Mouse (Mus musculus) lung, adult 2 months (tissue): ENCODE data around the gene Ppm1b. TPM values are rescaled to one million over a fixed set of nuclear protein-coding genes. Genes with fewer than 3 reads are reported as not detected.

Experiments
- DNase-seq: peaks from one replicate; pipeline ENCODE4 v3.0.0; 2022
- H3K4me1 ChIP-seq: fragments of 200-500 bp; 2 replicates; pipeline ENCODE4 v1.6.1; 2011; ENCODE audit warnings: low read length; ENCODE audit not compliant: control insufficient read depth, insufficient read depth
- H3K4me3 ChIP-seq: fragments of 200-500 bp; replicated peaks from 2 replicates; pipeline ENCODE3; 2011; ENCODE audit warnings: low read depth, mild to moderate bottlenecking, control low read depth, low read length; ENCODE audit errors: extremely low read depth
- CTCF ChIP-seq: fragments of 200-500 bp; IDR thresholded peaks from 2 replicates; pipeline ENCODE4 v1.5.1; 2011; ENCODE audit warnings: mild to moderate bottlenecking, low read length, control low read depth; ENCODE audit not compliant: insufficient read depth
- POLR2A ChIP-seq: fragments of 200-500 bp; IDR thresholded peaks from 2 replicates; pipeline ENCODE4 v1.6.1; 2011; ENCODE audit warnings: low read depth, mild to moderate bottlenecking, control low read depth, low read length, borderline replicate concordance; ENCODE audit errors: extremely low read depth
- WGBS: fragments of 180-500 bp; shearing (Covaris S2); methylation state at CpG from one replicate; pipeline ENCODE4 v1.1.7; 2018; 5-methylcytosine and 5-hydroxymethylcytosine counted together
- polyA plus RNA-seq: library from polyadenylated mRNA; depleted of rRNA; stranded (reverse); fragments of >200 nt; gene quantifications from 2 replicates; pipeline ENCODE4 v1.2.3, GENCODE M21; 2012

Ppm1b gene
- polyA plus RNA-seq, 1 experiment: 34.3 TPM

- 91% methylated on average over 10 of the region's 10 CpGs for WGBS
- DNase-seq: no peak
Observed at GRCm38 (mm10) chr17:85028797-85029196, 72.3 kb downstream of the Ppm1b start.

GRCm38 (mm10) chr17:85030651-85031050 is 74.1 kb downstream of the Ppm1b start:
- WGBS: 63% methylated on average over 5 of the region's 5 CpGs

More at GRCm38 (mm10) chr17:85028797-85029196, 72.3 kb downstream of the Ppm1b start:
- no peaks in the 10 kb centered on the region; the same call in 1 of the 2 replicates for H3K4me1 ChIP-seq
- TF ChIP-seq POLR2A (no peak), CTCF (no peak)
- no peak overlapping the region for H3K4me3 ChIP-seq

GRCm38 (mm10) chr17:85033087-85033486 is 76.5 kb downstream of the Ppm1b start:
- no peak for TF ChIP-seq CTCF
- no peak for TF ChIP-seq POLR2A
- WGBS: 79% methylated on average over 3 of the region's 3 CpGs
- no peak overlapping the region for H3K4me3 ChIP-seq
- DNase-seq: no peak
- no peaks in the 10 kb centered on the region for H3K4me1 ChIP-seq

More at GRCm38 (mm10) chr17:85030651-85031050, 74.1 kb downstream of the Ppm1b start:
- TF ChIP-seq CTCF (no peak), POLR2A (no peak)
- Histone ChIP-seq H3K4me1 (no peaks in the 10 kb centered on the region), H3K4me3 (no peak overlapping the region)
- no peak for DNase-seq

GRCm38 (mm10) chr17:85034068-85034467 is 77.5 kb downstream of the Ppm1b start:
- DNase-seq: no peak
- no peak for TF ChIP-seq POLR2A
- no peak for TF ChIP-seq CTCF
- Histone ChIP-seq H3K4me3 (no peak overlapping the region), H3K4me1 (no peaks in the 10 kb centered on the region)
- 47% methylated on average over 11 of the region's 11 CpGs for WGBS

- Histone ChIP-seq H3K4me1 (no peaks in the 10 kb centered on the region), H3K4me3 (no peak overlapping the region)
- WGBS: 63% methylated on average over 5 of the region's 5 CpGs
- no peak for TF ChIP-seq CTCF
- no peak for TF ChIP-seq POLR2A
- no peak for DNase-seq
Observed at GRCm38 (mm10) chr17:85037855-85038254, 81.3 kb downstream of the Ppm1b start.

GRCm38 (mm10) chr17:85038311-85038710 is 81.8 kb downstream of the Ppm1b start:
- WGBS: 82% methylated on average over 4 of the region's 4 CpGs
- no peaks in the 10 kb centered on the region for H3K4me1 ChIP-seq
- no peak for DNase-seq
- no peak for TF ChIP-seq CTCF
- TF ChIP-seq POLR2A: no peak
- H3K4me3 ChIP-seq: no peak overlapping the region

- WGBS: 97% methylated on average over 5 of the region's 5 CpGs
- Histone ChIP-seq H3K4me1 (no peaks in the 10 kb centered on the region), H3K4me3 (no peak overlapping the region)
- DNase-seq: no peak
- TF ChIP-seq CTCF (no peak), POLR2A (no peak)
Observed at GRCm38 (mm10) chr17:85038761-85039160, 82.2 kb downstream of the Ppm1b start.

GRCm38 (mm10) chr17:85040913-85041312 is 84.4 kb downstream of the Ppm1b start:
- DNase-seq: no peak
- 56% methylated on average over 7 of the region's 7 CpGs for WGBS
- Histone ChIP-seq H3K4me3 (no peak overlapping the region), H3K4me1 (no peaks in the 10 kb centered on the region)
- no peak for TF ChIP-seq POLR2A
- no peak for TF ChIP-seq CTCF

GRCm38 (mm10) chr17:85042419-85042818 is 85.9 kb downstream of the Ppm1b start:
- no peak overlapping the region for H3K4me3 ChIP-seq
- no peak for TF ChIP-seq CTCF
- TF ChIP-seq POLR2A: no peak
- 59% methylated on average over 6 of the region's 6 CpGs for WGBS
- H3K4me1 ChIP-seq: no peaks in the 10 kb centered on the region
- DNase-seq: no peak

GRCm38 (mm10) chr17:85043404-85043816 is 86.9 kb downstream of the Ppm1b start:
- H3K4me3 ChIP-seq: no peak overlapping the region
- no peaks in the 10 kb centered on the region for H3K4me1 ChIP-seq
- no peak for DNase-seq
- WGBS: 58% methylated on average over 6 of the region's 6 CpGs
- TF ChIP-seq CTCF (no peak), POLR2A (no peak)
